Mouse (Mus musculus) kidney, adult 11 months (tissue): ENCODE measurements around the gene Gck.

Experiments
- DNase-seq: peaks from one replicate; pipeline ENCODE4 v3.0.0; 2022

Gene Gck

DNA sequence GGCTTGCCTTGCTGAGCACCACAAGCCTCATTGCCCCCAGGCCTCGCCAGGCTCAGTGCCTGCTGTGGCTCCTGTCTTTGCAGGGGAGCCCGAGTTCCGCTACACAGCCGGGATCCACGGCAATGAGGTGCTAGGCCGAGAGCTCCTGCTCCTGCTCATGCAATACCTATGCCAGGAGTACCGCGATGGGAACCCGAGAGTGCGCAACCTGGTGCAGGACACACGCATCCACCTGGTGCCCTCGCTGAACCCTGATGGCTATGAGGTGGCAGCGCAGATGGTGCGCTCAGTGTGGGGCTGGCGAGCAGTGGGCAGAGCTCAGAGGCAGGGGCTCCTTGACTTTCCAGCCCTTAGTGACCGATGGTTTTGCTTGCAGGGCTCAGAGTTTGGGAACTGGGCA is 80.5 kb downstream of the Gck start:
- DNase-seq, result no peak

DNA sequence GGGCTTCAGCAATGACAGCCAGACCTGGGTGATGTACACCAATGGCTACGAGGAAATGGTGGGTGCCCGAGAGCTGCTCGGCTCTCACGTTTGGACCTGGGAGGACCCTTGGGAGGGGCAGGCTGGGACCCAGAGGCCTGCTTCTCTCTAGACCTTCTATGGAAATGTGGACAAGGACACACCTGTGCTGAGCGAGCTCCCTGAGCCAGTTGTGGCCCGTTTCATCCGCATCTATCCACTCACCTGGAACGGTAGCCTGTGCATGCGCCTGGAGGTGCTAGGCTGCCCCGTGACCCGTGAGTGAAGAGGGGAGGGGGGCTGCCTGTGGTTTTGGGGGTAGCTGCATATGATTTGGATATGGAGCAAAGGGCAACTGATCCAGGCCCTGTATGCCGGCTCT is 81.6 kb downstream of the Gck start:
- peak; percentile 65 for DNase-seq

DNA sequence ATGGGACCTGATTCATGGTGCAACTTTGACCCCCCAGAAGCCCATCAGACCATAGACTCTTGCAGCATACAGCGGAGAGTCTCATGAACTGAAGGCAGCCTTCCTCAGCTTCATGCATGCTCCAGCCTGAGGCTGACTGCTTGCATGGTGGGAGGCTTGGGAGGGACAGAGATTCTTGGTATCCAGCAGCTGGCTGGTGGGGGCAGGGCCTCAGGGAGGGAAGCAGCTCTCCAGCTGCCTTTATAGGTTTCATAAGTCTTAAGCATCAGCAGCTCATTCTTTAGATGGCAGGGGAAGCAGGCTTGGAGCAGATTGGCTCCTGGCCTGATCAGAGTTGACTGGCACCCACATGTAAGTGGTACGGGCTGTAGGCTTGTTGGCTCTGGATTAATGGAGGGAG is 82.7 kb downstream of the Gck start:
- no peak for DNase-seq

DNA sequence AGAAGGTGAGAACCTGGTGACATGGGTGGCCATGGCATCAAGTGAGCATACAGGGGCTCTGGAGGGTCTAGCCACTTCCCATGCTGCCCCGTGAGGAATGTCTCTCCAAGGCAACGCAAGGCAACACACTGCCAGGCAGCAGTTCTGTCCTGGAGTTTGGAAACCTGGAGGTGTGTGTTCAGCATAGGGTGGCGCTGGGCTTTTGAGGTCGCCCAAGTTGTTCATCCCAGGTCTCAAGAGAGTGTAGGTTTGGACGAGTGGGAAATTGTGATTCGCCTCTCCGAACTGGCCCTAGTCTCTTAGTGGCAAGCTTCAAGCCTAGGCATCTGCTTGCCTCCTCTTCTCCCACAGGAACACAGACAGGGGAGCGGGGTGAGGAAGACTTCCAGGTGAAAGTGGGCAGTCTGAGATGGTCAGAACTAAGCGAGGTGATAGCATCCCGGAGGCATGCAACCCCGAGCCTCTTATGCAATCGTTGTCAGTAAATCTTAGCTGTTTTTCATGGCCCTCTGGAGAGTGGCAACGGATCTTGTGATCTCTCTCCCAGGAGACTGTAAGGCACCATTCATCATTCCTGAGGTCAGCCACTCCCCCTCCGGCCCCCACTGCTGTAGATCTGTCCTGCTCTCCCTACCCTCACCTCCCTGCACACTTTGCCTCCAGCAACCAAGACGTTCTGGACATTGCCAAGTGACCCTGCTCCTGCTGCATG is 87.3 kb downstream of the Gck start:
- DNase-seq, result peak; percentile 82

DNA sequence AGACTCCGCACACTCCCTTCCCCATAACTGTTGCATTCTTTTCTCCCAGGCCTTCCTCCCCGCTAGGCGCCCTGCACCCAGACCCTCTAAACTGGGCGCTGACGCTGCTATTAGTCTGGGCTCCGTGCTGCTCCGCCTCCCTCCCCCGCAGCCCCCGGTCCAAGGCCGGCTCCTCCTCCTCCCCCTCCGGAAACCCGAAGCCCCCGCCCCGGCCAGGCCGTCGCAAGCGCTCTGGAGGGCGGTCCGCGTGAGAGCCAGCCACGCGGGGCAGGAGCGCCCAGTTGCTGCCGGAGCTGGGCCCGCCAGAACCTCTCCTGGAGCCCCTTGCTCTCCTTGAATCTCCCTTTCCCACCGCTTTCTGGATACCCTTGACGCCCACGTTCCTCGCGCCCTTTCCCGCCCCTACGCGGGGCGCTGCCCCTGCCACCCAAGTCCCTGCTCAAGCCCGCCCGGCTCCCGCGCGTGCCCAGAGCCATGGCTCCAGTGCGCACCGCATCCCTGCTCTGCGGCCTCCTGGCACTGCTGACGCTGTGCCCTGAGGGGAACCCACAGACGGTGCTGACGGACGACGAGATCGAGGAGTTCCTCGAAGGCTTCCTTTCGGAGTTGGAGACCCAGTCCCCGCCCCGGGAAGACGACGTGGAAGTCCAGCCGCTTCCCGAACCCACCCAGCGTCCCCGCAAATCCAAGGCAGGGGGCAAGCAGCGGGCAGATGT is 88.0 kb downstream of the Gck start, which contains the start of gene Aebp1:
Aebp1 (plus strand) TSS at position 270 of the 716 bp plus-strand sequence.
- DNase-seq, result peak; percentile 44

DNA sequence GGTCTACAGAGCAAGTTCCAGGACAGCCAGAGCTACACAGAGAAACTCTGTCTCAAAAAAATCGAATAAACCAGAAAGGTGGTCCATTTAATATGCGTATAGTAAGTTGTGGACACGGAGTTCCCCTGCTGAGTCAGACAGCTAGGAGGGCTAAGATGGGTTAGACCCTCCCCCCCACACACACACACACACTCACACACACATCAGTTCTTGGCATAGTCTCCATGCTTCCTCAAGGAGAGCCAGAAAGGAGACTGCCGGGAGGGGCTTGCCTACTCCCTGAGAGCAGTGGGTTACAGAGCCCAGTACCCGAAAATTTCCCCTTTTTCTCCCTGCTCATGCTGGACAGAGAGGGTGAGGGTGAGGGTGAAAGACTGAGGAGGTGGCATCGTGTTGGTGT is 89.2 kb downstream of the Gck start:
- DNase-seq, result no peak

DNA sequence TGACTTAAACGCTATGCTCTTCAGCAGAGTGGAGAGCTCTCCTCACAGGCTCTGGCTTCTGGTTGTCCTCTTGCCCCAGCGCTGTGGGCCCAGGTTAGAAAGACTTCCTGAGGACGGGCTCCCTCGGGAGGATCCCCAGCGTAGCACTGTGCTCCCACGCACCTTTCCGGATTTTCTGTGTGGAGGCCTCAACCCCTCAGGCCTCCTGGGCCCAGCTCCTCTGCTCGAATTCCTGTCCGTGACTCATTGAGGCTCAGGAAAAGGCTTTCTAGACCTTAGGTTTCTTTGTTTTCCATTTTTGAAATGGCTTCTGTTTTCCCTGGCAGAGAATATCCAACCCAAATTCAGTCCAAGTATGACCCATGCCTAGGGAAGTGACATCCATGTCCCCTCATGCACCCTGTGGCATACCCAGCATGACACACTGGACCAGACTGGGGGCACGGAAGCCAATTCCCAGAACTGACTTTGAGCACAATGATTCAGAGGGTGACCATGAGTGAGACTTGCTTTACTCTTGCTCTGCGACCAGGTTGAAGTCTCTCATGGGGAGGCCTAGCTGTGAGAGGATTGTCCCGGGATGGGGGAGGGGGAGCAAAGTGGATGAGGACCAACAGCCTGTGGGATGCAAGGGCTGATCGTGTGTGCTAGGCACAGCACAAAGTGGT is 89.9 kb downstream of the Gck start:
- DNase-seq, result no peak

DNA sequence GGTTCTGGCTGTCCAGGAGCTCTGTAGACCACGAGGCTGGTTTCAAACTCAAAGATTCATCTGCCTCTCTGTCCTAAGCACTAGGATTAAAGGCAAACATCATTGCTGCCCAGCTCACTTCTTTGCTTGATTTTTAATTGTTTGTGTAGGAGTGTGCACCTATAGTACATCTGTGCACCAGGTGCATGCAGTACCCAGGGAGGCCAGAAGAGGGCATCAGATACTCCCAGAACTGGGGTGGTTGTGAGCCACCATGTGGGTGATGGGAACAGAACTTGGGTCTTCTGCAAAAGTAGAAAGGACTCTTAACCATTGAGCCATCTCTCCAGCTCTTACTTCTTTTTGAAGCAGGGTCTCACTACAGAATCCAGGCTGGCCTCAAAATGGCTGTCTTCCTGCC is 91.2 kb downstream of the Gck start:
- DNase-seq, result no peak

DNA sequence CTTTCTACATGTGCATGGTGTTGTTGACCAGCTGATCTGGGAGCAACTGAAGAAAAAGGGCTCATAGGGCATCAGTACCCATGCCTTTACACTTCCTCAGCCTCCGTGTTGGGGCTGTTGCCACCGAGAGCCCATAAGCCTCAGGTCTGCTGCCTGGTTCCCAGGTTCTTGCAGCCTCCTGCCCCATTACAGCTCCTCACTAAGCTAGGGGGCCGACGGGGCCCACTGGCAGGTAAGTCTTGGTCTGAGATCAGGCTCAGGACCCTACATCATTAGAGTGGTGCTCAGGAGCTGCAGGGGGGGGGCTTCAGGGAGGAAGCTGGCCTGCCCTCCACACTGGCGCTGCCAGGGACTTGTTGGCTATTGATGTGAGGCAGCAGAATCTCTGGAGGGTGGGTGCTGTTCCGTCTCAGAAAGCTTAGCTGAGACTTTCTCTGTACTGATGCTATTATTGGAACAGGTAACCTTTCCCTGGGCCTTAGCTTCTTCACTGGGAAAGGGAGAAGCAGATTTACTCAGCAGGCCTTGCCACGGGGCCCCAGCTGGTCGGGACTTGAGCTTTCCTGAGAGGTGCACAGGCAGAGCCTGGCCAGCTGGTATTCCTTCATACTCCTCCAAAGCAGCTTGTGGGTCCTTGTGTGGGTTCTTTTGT is 93.3 kb downstream of the Gck start:
- no peak for DNase-seq

DNA sequence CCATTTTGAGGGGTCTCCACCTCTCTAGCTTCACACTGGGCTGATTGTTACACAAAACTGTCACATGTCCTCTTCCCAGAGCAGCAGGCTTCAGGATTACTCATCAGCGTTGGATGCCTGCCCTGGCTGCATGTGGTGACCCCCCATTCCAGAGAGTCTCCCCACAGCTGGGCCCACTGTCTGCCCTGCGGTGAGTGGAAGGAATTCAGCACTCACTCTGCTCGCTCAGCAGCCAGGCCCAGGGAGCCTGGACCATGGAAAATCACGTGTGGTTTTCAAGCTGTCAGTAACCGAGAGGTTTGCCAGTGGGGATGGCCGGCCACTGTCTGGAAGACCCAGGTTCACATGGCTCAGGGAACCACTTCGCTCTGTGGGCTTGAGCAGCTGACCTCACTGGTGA is 94.0 kb downstream of the Gck start:
- DNase-seq, result no peak

DNA sequence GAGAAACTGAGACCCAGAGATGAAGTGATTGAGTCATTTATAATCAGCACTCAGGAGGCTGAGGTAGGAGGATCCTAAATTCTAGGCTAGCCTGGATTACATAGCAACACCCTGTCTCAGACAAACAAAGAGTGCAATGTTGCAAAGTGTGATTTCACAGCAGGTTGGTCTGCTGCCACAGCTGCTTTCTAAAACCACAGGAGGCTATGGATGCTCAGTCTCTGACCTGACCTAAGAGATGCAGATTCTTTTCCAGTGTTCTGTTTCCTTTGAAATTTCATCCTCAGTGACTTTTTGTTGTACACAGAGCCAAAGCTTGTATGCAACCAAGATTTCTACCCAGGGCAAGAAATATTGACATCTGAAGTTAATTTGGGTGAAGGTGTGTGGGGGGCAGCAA is 94.4 kb downstream of the Gck start:
- no peak for DNase-seq

DNA sequence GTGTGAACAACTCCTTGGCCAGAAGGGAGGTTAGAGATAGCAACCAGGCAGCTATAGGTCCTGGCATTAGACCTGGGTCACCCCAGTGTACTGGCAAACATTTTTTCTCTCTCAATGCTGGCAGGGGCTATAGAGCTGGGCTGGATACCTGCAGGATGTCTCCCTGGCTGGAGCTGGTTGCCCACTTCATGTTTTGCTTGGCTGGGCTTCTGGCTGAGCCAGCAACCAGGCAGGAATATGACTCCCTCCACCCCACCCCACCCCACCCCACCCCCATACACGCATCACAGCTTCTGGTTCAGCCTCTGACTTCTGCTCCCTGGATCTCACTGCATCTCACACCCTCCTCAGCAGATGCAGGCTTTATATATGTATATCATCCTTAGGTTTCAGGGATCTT is 97.6 kb downstream of the Gck start:
- no peak for DNase-seq

DNA sequence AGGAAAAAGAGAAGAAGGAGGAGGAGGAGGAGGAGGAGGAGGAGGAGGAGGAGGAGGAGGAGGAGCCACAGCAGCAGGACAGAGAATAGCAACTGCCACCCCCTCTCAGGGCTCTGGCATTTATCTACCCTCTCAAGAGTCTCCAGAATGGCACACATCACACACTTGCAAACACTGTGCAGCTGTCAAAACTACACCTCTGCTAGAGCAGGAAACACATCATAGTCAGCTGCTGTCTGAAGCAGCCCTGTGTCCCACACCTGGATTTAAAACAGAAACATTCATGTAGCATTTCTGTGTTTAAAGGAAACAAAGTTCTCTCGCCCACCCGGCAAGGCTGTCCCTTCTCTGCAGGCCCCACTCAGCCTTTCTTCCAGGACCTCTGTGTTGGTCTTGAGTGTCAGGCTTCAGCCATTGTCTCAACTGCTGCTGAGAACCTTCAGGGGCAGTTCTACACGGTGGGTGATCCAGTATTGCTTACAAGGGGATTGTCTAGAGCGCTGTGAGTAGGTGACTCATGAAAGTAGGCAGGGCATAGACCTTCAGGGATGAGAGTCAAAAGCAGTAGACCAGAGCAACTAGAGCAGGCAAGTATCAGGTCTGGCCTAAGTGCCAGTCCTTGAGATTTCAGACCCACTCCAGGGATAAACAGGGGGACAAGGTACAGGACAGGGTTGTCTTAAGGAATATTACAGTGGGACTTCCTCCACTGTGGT is 98.7 kb downstream of the Gck start:
- DNase-seq, result no peak
